Mouse (Mus musculus) limb, embryonic 10.5 days (tissue): ENCODE measurements around the gene H2-Q1. TPM values are rescaled to one million over a fixed set of nuclear protein-coding genes. Genes with fewer than 3 reads are reported as not detected.
"Not testable (repeated sequence)": the region's sequence is repeated elsewhere in the genome, so short reads cannot be mapped to it uniquely, and the experiment has no call there.

ENCODE experiments used
- DNase-seq: peaks from one replicate; pipeline ENCODE4 v3.0.0-alpha.2; 2017; ENCODE audit warnings: low spot score
- H3K27ac ChIP-seq: fragments of 300-500 bp; sonication (generic); 2 replicates; pipeline ENCODE4 v1.5.1; 2016; ENCODE audit warnings: mild to moderate bottlenecking
- H3K27me3 ChIP-seq: fragments of 300-500 bp; sonication (generic); 2 replicates; pipeline ENCODE4 v1.6.1; 2016; ENCODE audit warnings: low read depth, mild to moderate bottlenecking; ENCODE audit not compliant: poor library complexity, severe bottlenecking
- H3K36me3 ChIP-seq: fragments of 300-500 bp; sonication (generic); 2 replicates; pipeline ENCODE4 v1.6.1; 2016; ENCODE audit warnings: mild to moderate bottlenecking, moderate library complexity
- H3K4me1 ChIP-seq: fragments of 300-500 bp; sonication (generic); 2 replicates; pipeline ENCODE4 v1.6.1; 2016
- H3K4me3 ChIP-seq: fragments of 300-500 bp; sonication (generic); 2 replicates; pipeline ENCODE4 v1.5.1; 2016; ENCODE audit warnings: mild to moderate bottlenecking, moderate library complexity
- H3K9me3 ChIP-seq: fragments of 300-500 bp; sonication (generic); replicated peaks from 2 replicates; pipeline ENCODE4 v1.6.1; 2016; ENCODE audit warnings: mild to moderate bottlenecking
- WGBS: fragments of 180-500 bp; shearing (Covaris S2); methylation state at CpG from one replicate; pipeline ENCODE4 v1.1.7; 2016; 5-methylcytosine and 5-hydroxymethylcytosine counted together
- polyA plus RNA-seq: library from polyadenylated mRNA; unstranded; fragments of >200 nt; fragmentation: Nextera tagmentation; extraction: Ambion mirVana; gene quantifications from 2 replicates; pipeline ENCODE4 v1.2.1, GENCODE M21; 2016

H2-Q1 gene
- polyA plus RNA-seq = not detected in 2 replicates

GRCm38 (mm10) chr17:35320327-35321081, at the start of gene H2-Q1:
Gene H2-Q1, plus strand, starts transcription at chr17:35320405.
- H3K27me3 ChIP-seq = peaks cover 65% of the 10 kb centered on the region
- H3K4me3 ChIP-seq = peak within 1 kb of the TSS; percentile 45
- H3K36me3 ChIP-seq = no peaks in the 10 kb centered on the region
- WGBS = 2% methylated on average over 55 of the region's 55 CpGs
- DNase-seq = peak; percentile 43
- no peak within 1 kb of the TSS for H3K27ac ChIP-seq
- H3K9me3 ChIP-seq = no peaks in the 10 kb centered on the region
- peaks cover 9% of the 10 kb centered on the region for H3K4me1 ChIP-seq

GRCm38 (mm10) chr17:35272249-35272648, 48.0 kb upstream of the H2-Q1 start:
- Histone ChIP-seq H3K4me1 (0 out of 2 replicates have a peak, but pooled peaks cover 3% of the 10 kb centered on the region), H3K9me3 (no peaks in the 10 kb centered on the region), H3K4me3 (no peak overlapping the region), H3K27ac (no peak overlapping the region), H3K36me3 (no peaks in the 10 kb centered on the region), H3K27me3 (peaks cover 25% of the 10 kb centered on the region)
- 71% methylated on average over 3 of the region's 3 CpGs for WGBS
- DNase-seq = no peak

DNA sequence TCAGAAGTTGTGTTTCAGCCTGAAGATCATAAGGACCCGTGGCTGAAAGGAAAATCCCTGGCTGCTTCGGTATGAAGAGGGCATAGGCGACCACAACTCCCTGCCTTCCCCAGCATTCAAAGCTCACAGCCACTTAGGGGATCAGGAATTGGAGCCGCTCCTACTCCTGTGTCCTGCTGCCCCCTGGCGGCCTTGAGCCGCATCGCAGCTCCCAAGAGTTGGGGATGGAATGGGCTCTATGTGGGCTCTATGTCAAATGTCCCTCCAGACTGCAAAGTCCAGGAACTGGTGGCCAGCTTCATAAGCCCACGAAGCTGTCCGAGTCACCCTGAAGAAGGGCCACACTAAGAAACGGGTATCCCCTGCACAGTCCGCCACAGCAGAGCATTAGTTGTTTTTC, 45.4 kb upstream of the H2-Q1 start:
- Histone ChIP-seq H3K27me3 (peaks cover 28% of the 10 kb centered on the region), H3K9me3 (no peaks in the 10 kb centered on the region), H3K4me1 (0 out of 2 replicates have a peak, but pooled peaks cover 3% of the 10 kb centered on the region), H3K4me3 (no peak overlapping the region), H3K36me3 (no peaks in the 10 kb centered on the region), H3K27ac (no peak overlapping the region)
- 4% methylated on average over 11 of the region's 11 CpGs for WGBS
- peak; percentile 85 for DNase-seq

DNA sequence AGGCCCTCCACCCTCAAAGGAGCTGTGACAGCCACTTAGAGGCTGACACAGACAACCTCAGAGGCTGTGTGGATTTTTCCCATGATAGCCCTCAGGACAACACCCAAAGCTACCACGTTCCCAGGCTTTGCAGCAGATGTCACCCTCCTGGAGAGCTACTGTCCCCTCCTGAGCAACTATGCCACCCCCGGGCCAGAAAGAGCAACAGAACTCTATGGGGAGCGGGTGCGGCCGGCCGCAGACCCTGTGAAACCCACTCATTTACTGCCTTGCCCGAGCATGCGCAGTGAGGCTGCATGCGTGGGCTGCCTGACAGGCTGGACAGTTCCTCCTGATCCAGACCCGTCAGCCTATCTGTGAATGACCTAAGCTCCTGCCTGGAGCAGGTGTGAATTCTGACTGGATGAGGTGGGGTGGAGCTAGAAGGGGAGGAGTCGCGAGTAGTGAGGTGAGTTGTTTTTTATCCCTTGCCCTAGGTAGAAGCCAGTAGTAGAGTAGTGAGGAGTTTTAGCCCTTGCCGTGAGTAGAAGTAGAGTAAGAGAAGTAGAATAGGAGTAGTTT, 43.8 kb upstream of the H2-Q1 start:
- peak; percentile 33 for DNase-seq
- H3K27me3 ChIP-seq = peaks cover 28% of the 10 kb centered on the region
- no peak overlapping the region for H3K4me3 ChIP-seq
- H3K4me1 ChIP-seq = 0 out of 2 replicates have a peak, but pooled peaks cover 3% of the 10 kb centered on the region
- no peak overlapping the region for H3K27ac ChIP-seq
- H3K9me3 ChIP-seq = no peaks in the 10 kb centered on the region
- WGBS = 17% methylated on average over 13 of the region's 13 CpGs
- H3K36me3 ChIP-seq = no peaks in the 10 kb centered on the region

GRCm38 (mm10) chr17:35278049-35278448, 42.2 kb upstream of the H2-Q1 start:
- H3K9me3 ChIP-seq = no peaks in the 10 kb centered on the region
- H3K27ac ChIP-seq = no peak overlapping the region
- 0 out of 2 replicates have a peak, but pooled peaks cover 3% of the 10 kb centered on the region for H3K4me1 ChIP-seq
- peaks cover 28% of the 10 kb centered on the region for H3K27me3 ChIP-seq
- no peak overlapping the region for H3K4me3 ChIP-seq
- WGBS = 92% methylated on average over 8 of the region's 8 CpGs
- no peak for DNase-seq
- H3K36me3 ChIP-seq = no peaks in the 10 kb centered on the region

GRCm38 (mm10) chr17:35278957-35279688, 41.1 kb upstream of the H2-Q1 start:
- Histone ChIP-seq H3K36me3 (no peaks in the 10 kb centered on the region), H3K27ac (no peak overlapping the region), H3K4me3 (no peak overlapping the region), H3K9me3 (no peaks in the 10 kb centered on the region), H3K27me3 (peaks cover 28% of the 10 kb centered on the region), H3K4me1 (0 out of 2 replicates have a peak, but pooled peaks cover 3% of the 10 kb centered on the region)
- 90% methylated on average over 13 of the region's 13 CpGs for WGBS
- DNase-seq = no peak

DNA sequence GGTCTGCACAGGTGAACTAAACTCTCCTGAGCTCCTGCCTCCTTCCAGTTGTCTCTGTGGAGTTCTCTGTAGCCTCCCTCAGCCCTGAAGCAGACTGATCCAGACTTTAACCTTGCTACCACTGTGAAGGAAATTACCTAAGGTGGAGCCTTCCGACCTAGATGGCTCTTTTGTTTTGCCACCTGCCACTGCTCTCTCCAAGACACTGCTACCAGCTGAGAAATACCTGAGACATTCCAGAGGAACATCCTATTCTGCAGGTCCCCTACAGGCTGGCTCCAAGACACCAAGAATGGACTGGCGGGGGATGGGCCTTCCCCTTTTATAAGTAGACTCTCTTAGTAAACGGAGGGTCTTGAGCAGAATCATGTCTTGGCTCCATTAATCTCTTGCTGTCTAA, 39.9 kb upstream of the H2-Q1 start:
- H3K27me3 ChIP-seq = peaks cover 22% of the 10 kb centered on the region
- no peak overlapping the region for H3K4me3 ChIP-seq
- H3K27ac ChIP-seq = no peak overlapping the region
- H3K36me3 ChIP-seq = no peaks in the 10 kb centered on the region
- no peaks in the 10 kb centered on the region for H3K9me3 ChIP-seq
- DNase-seq = no peak
- 0 out of 2 replicates have a peak, but pooled peaks cover 3% of the 10 kb centered on the region for H3K4me1 ChIP-seq
- WGBS = 75% methylated on average over 3 of the region's 3 CpGs

- Histone ChIP-seq H3K4me1 (no peaks in the 10 kb centered on the region), H3K27ac (no peak overlapping the region), H3K36me3 (no peaks in the 10 kb centered on the region), H3K4me3 (no peak overlapping the region), H3K27me3 (no peaks in the 10 kb centered on the region), H3K9me3 (no peaks in the 10 kb centered on the region)
- no peak for DNase-seq
These were observed 34.8 kb upstream of the H2-Q1 start for GRCm38 (mm10) chr17:35285431-35285830.

GRCm38 (mm10) chr17:35295796-35296195, 24.4 kb upstream of the H2-Q1 start:
- not testable (repeated sequence) for H3K4me3 ChIP-seq, H3K27me3 ChIP-seq, H3K27ac ChIP-seq, H3K4me1 ChIP-seq, H3K36me3 ChIP-seq, H3K9me3 ChIP-seq
- 2% methylated on average over 5 of the region's 5 CpGs for WGBS
- peak; percentile 69 for DNase-seq

DNA sequence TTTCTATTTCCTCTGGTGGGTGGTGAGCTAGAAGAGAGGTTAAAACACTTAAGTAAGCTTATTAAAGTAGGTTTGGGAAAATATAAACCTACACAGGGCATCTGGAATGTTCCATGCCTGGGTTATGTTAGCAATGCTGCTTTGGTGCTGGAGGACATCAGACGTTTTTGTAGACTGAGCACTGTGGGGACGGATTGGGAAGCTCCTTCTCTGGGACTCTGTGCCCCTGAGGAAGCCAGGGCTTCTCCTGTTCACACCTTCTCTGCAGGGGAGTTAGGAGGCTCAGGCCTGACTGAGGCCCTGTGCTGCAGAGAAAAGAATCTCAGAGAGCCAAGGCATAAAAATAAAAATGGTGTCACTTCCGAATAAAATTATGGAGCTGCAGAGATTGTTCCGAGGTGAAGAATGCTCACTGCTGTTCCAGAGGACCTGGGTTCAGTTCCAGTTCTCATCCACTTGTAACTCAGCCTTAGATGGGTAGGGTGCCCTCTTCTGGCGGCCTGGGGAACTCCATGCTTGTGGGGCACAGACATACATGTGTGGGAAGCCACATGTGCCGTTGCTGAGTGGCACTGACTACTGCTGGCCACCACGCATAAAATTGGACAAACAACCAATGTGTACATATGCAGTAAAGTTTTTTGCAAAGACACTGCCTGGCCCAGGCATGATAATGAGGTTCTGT, 19.8 kb upstream of the H2-Q1 start:
- not testable (repeated sequence) for H3K4me1 ChIP-seq, H3K27me3 ChIP-seq, H3K36me3 ChIP-seq, DNase-seq, H3K27ac ChIP-seq, H3K4me3 ChIP-seq, H3K9me3 ChIP-seq
- 88% methylated on average over 7 of the region's 7 CpGs for WGBS

DNA sequence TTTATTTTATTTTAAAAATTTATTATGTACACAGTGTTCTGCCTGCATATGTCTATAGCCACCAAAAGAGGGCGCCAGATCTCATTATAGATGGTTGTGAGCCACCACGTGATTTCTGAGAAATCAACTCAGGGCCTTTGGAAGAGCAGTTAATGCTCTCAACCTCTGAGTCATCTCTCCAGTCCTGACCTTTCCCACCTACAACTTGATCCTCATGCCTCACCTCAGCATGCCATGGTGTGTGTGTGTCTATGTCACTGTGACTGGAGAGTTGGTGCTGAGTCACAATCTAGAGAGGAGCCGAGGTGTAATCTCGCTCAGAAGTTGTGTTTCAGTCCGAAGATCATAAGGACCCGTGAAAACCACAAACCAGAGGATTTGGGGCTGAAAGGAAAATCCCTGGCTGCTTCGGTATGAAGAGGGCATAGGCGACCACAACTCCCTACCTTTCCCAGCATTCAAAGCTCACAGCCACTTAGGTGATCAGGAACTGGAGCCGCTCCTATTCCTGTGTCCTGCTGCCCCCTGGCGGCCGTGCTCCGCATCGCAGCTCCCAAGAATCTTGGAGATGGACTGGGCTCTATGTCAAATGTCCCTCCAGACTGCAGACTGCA, 18.5 kb upstream of the H2-Q1 start:
- H3K9me3 ChIP-seq = no peaks in the 10 kb centered on the region
- 26% methylated on average over 13 of the region's 13 CpGs for WGBS
- H3K36me3 ChIP-seq = no peaks in the 10 kb centered on the region
- no peak overlapping the region for H3K27ac ChIP-seq
- H3K4me1 ChIP-seq = no peaks in the 10 kb centered on the region
- DNase-seq = peak; percentile 88
- no peak overlapping the region for H3K4me3 ChIP-seq
- 0 out of 2 replicates have a peak, but pooled peaks cover 4% of the 10 kb centered on the region for H3K27me3 ChIP-seq

GRCm38 (mm10) chr17:35303271-35303670, 16.9 kb upstream of the H2-Q1 start:
- H3K4me1 ChIP-seq = no peaks in the 10 kb centered on the region
- 83% methylated on average over 2 of the region's 2 CpGs for WGBS
- H3K9me3 ChIP-seq = no peaks in the 10 kb centered on the region
- H3K27ac ChIP-seq = no peak overlapping the region
- H3K27me3 ChIP-seq = peaks cover 11% of the 10 kb centered on the region; the same call in 1 of the 2 replicates
- DNase-seq = no peak
- no peaks in the 10 kb centered on the region for H3K36me3 ChIP-seq
- no peak overlapping the region for H3K4me3 ChIP-seq
